Mouse (Mus musculus) adrenal gland, adult 2 months (tissue): ENCODE measurements around the gene Smpx. TPM values are rescaled to one million over a fixed set of nuclear protein-coding genes. Genes with fewer than 3 reads are reported as not detected.

ENCODE experiments used
- polyA plus RNA-seq: library from polyadenylated mRNA; depleted of rRNA; stranded (reverse); fragments of >200 nt; gene quantifications from 2 replicates; pipeline ENCODE4 v1.2.3, GENCODE M21; 2012; rRNA removed
- total RNA-seq, 2 experiments: library from RNA; stranded (reverse); gene quantifications; 2 replicates each; pipeline ENCODE4 v1.2.3; 2021

The Smpx gene
- total and polyA plus RNA-seq, 3 experiments = 0.93 to 36.2 (median 20.6) TPM

Other genes with a start within 250 kb of the Smpx start
- gene Sms, start 206.6 kb upstream of the Smpx start, total RNA-seq = 10 to 100 TPM; 13.8 to 21.8 TPM
- 10.8 and 13.1 TPM in 2 replicates for gene Sms, start 206.6 kb upstream of the Smpx start, polyA plus RNA-seq
- under 1 TPM in 1 of 2 experiments, not detected in 1; 0.59 TPM for gene Yy2, start 129.9 kb upstream of the Smpx start, total RNA-seq
- gene Yy2, start 129.9 kb upstream of the Smpx start, polyA plus RNA-seq = 0.04 TPM in 2 replicates
- gene Mbtps2, start 100.2 kb upstream of the Smpx start, total RNA-seq = 10 to 100 TPM; 19.7 to 21.4 TPM
- 2.7 and 6.7 TPM in 2 replicates for gene Mbtps2, start 100.2 kb upstream of the Smpx start, polyA plus RNA-seq
- gene Klhl34, start 119.5 kb downstream of the Smpx start, total RNA-seq = not detected
- not detected in 2 replicates for gene Klhl34, start 119.5 kb downstream of the Smpx start, polyA plus RNA-seq